Mouse (Mus musculus): ENCODE results near the gene C2cd6.

- TF ChIP-seq CTCF (IDR thresholded peaks at IDR 0.05; ENCODE audit: borderline replicate concordance, insufficient read depth, low read length) (no peak), POLR2A (IDR thresholded peaks at IDR 0.05; ENCODE audit: low read depth, low read length) (no peak)
Observed at GRCm38 (mm10) chr1:59021556-59021955, 73.1 kb downstream of the C2cd6 start.
